Mouse (Mus musculus): ENCODE data around the gene Lsg1. TPM values are rescaled to one million over a fixed set of nuclear protein-coding genes. Genes with fewer than 3 reads are reported as not detected.

Lsg1 gene
- polyA plus RNA-seq, 1 experiment from 2014 or later: 81.0 TPM

DNA sequence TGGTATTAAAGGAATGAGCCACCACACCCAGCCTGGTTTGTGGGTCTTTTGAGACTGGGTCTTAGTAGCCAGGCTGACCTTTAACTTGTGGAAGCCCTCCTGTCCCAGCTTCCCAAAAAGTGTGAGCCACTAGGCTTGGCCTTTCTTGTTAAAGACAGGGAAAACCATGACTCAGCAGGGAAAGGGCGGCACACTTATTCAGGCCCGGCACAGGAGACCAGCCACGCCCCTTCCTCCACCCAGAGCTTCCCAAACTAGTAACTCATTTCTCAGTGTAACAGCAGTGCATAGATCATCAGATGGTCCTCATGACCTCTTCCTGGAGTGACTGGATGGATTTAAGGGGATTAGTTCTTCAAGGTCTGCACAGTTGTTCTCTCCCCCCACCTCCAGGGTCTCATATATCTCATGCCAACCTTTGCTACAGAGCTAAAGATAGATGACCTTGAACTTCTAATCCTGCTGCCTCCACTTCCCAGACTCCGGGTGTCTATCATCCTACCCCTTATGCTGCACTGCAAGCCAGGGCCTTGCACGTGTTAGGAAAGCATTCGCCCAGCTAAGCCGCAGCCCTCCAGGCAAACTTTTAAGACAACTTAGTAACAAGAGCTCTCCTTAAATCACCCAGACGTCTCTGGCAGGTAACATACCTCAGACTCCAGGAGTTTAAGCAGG is 74.9 kb downstream of the Lsg1 start:
- 44% methylated on average over 8 of the region's 8 CpGs for WGBS
- H3K4me3 ChIP-seq (ENCODE audit: low read depth, low read length): no peak overlapping the region
- H3K27ac ChIP-seq (ENCODE audit: low read depth, low read length): no peak overlapping the region
- peaks cover 28% of the 10 kb centered on the region for H3K4me1 ChIP-seq (replicated peaks; ENCODE audit: control insufficient read depth, insufficient read depth, low read length)
- H3K36me3 ChIP-seq (ENCODE audit: control insufficient read depth, insufficient read depth, low read length): no peaks in the 10 kb centered on the region
- DNase-seq (ENCODE audit: low spot score): no peak
- peak overlapping the region; percentile 75 for H3K4me2 ChIP-seq
- H3K9me3 ChIP-seq (ENCODE audit: control insufficient read depth, low read length): no peaks in the 10 kb centered on the region
- peak; percentile 46; the same call in 1 of the 2 replicates for ATAC-seq (replicated peaks; ENCODE audit: low FRiP score)
- 0 out of 2 replicates have a peak overlapping the region, but pooled peaks have one; percentile 30 for H3K9ac ChIP-seq (ENCODE audit: low read depth, low read length)
- H3K27me3 ChIP-seq (replicated peaks; ENCODE audit: control insufficient read depth, insufficient read depth, low read length): no peaks in the 10 kb centered on the region; the same call in 1 of the 2 replicates

DNA sequence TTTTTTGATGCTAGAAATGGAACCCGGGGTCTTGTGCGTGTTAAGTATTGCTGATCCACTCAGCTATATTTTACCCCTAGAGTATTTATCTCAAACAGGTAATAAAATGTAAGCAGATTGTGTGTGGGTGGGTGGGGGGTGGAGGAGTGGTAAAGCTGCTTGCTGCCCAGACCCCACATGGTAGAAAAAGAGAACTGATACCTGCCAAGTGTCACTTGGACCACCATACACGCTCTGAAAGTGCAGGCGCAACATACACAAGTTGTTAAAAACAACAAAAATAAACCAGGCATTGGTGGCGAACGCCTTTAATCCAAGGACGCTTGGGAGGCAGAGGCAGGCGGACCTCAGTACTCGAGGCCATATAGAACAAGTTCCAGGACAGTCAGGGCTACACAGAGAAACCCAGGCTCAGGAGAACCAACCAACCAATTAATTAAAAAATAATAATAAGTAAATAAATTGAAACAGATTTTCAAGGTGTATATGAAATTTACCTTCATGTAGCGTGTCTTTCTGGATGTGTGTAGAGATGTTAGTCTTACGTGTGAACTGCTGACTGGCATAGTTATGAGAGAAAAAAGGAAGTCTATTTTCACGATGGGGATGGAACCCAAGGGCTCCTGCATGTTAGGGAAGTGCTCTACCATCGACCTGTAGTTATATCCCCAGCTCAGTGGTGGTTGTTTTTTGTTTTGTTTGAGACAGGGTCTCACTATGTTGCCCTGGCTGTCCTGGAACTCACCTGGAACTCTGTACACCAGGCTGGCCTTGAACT is 75.6 kb downstream of the Lsg1 start:
- DNase-seq (ENCODE audit: low spot score) (no peak), ATAC-seq (replicated peaks; ENCODE audit: low FRiP score) (no peak; the same call in 1 of the 2 replicates)
- Histone ChIP-seq H3K36me3 (ENCODE audit: control insufficient read depth, insufficient read depth, low read length) (no peaks in the 10 kb centered on the region), H3K4me2 (peak overlapping the region; percentile 75), H3K27ac (ENCODE audit: low read depth, low read length) (peak overlapping the region; percentile 64), H3K4me3 (ENCODE audit: low read depth, low read length) (peak overlapping the region; percentile 63), H3K27me3 (replicated peaks; ENCODE audit: control insufficient read depth, insufficient read depth, low read length) (no peaks in the 10 kb centered on the region), H3K4me1 (replicated peaks; ENCODE audit: control insufficient read depth, insufficient read depth, low read length) (peaks cover 30% of the 10 kb centered on the region), H3K9me3 (ENCODE audit: control insufficient read depth, low read length) (no peaks in the 10 kb centered on the region), H3K9ac (ENCODE audit: low read depth, low read length) (peak overlapping the region; percentile 83)
- WGBS: 67% methylated on average over 13 of the region's 13 CpGs

- ATAC-seq (replicated peaks; ENCODE audit: low FRiP score) (peak; percentile 85), DNase-seq (ENCODE audit: low spot score) (peak; percentile 91)
- Histone ChIP-seq H3K27me3 (replicated peaks; ENCODE audit: control insufficient read depth, insufficient read depth, low read length) (no peaks in the 10 kb centered on the region), H3K9ac (ENCODE audit: low read depth, low read length) (peak overlapping the region; percentile 83), H3K27ac (ENCODE audit: low read depth, low read length) (peak overlapping the region; percentile 76), H3K36me3 (ENCODE audit: control insufficient read depth, insufficient read depth, low read length) (no peaks in the 10 kb centered on the region), H3K9me3 (ENCODE audit: control insufficient read depth, low read length) (no peaks in the 10 kb centered on the region), H3K4me2 (peak overlapping the region; percentile 75), H3K4me1 (replicated peaks; ENCODE audit: control insufficient read depth, insufficient read depth, low read length) (peaks cover 30% of the 10 kb centered on the region), H3K4me3 (ENCODE audit: low read depth, low read length) (peak overlapping the region; percentile 63)
- WGBS: 5% methylated on average over 44 of the region's 44 CpGs
These were observed 76.6 kb downstream of the Lsg1 start for GRCm38 (mm10) chr16:30510504-30511451.

Other genes with a start within 250 kb of the Lsg1 start
- gene Atp13a3, start 181.6 kb downstream of the Lsg1 start, polyA plus RNA-seq (2014; fragmentation: Nextera tagmentation; extraction: Ambion mirVana): 22.6 and 23.0 TPM in 2 replicates
- gene Tmem44, start 36.8 kb downstream of the Lsg1 start, polyA plus RNA-seq (2014; fragmentation: Nextera tagmentation; extraction: Ambion mirVana): 3.5 and 4.1 TPM in 2 replicates
- 6.2 and 7.2 TPM in 2 replicates for gene Fam43a, start 12.1 kb upstream of the Lsg1 start, polyA plus RNA-seq (2014; fragmentation: Nextera tagmentation; extraction: Ambion mirVana)